Mouse (Mus musculus): ENCODE data around the gene Rp2.
"Not testable (repeated sequence)": the region's sequence is repeated elsewhere in the genome, so short reads cannot be mapped to it uniquely, and the experiment has no call there.

Gene Rp2

GRCm38 (mm10) chrX:20364391-20365365, at the start of gene Rp2:
Rp2 (plus strand) TSS chrX:20364481.
- DNase-seq (ENCODE audit: low spot score in 2 of 2): peak; percentile 87 to 88

- DNase-seq (ENCODE audit: low spot score in 2 of 2): no peak
Measured at GRCm38 (mm10) chrX:20332756-20333155, 31.5 kb upstream of the Rp2 start.

- DNase-seq (ENCODE audit: low spot score in 2 of 2): peak; percentile 34 to 49
Measured at GRCm38 (mm10) chrX:20335722-20336121, 28.6 kb upstream of the Rp2 start.

GRCm38 (mm10) chrX:20344980-20345379, 19.3 kb upstream of the Rp2 start:
- DNase-seq (ENCODE audit: low spot score in 2 of 2): peak in 1 of 2 experiments; percentile 30

GRCm38 (mm10) chrX:20346355-20346754, 17.9 kb upstream of the Rp2 start:
- no peak for DNase-seq (ENCODE audit: low spot score in 2 of 2)

- DNase-seq (ENCODE audit: low spot score in 2 of 2): not testable (repeated sequence)
Measured at GRCm38 (mm10) chrX:20350241-20350640, 14.0 kb upstream of the Rp2 start.

- peak; percentile 54 to 69 for DNase-seq (ENCODE audit: low spot score in 2 of 2)
Measured at GRCm38 (mm10) chrX:20355283-20355682, 9.0 kb upstream of the Rp2 start.

- DNase-seq (ENCODE audit: low spot score in 2 of 2): no peak
Measured at GRCm38 (mm10) chrX:20356309-20356708, 8.0 kb upstream of the Rp2 start.

- no peak for DNase-seq (ENCODE audit: low spot score in 2 of 2)
Measured at GRCm38 (mm10) chrX:20366036-20366435, 1.8 kb downstream of the Rp2 start.

GRCm38 (mm10) chrX:20379347-20380014, 15.2 kb downstream of the Rp2 start:
- DNase-seq (ENCODE audit: low spot score in 2 of 2): no peak

- DNase-seq (ENCODE audit: low spot score in 2 of 2): no peak
Measured at GRCm38 (mm10) chrX:20382260-20382659, 18.0 kb downstream of the Rp2 start.

- no peak for DNase-seq (ENCODE audit: low spot score in 2 of 2)
Measured at GRCm38 (mm10) chrX:20387006-20387405, 22.7 kb downstream of the Rp2 start.

GRCm38 (mm10) chrX:20391964-20392363, 27.7 kb downstream of the Rp2 start:
- not testable (repeated sequence) for DNase-seq (ENCODE audit: low spot score in 2 of 2)

GRCm38 (mm10) chrX:20392942-20393341, 28.7 kb downstream of the Rp2 start:
- DNase-seq (ENCODE audit: low spot score in 2 of 2): no peak

- DNase-seq (ENCODE audit: low spot score in 2 of 2): no peak
Measured at GRCm38 (mm10) chrX:20404068-20404467, 39.8 kb downstream of the Rp2 start.

GRCm38 (mm10) chrX:20406909-20407308, 42.6 kb downstream of the Rp2 start:
- DNase-seq (ENCODE audit: low spot score in 2 of 2): no peak

- no peak for DNase-seq (ENCODE audit: low spot score in 2 of 2)
Measured at GRCm38 (mm10) chrX:20407676-20408075, 43.4 kb downstream of the Rp2 start.

GRCm38 (mm10) chrX:20411382-20411781, 47.1 kb downstream of the Rp2 start:
- no peak for DNase-seq (ENCODE audit: low spot score in 2 of 2)

GRCm38 (mm10) chrX:20412221-20412620, 47.9 kb downstream of the Rp2 start:
- DNase-seq (ENCODE audit: low spot score in 2 of 2): no peak

- no peak for DNase-seq (ENCODE audit: low spot score in 2 of 2)
Measured at GRCm38 (mm10) chrX:20414885-20415622, 50.8 kb downstream of the Rp2 start.

- DNase-seq (ENCODE audit: low spot score in 2 of 2): no peak
Measured at GRCm38 (mm10) chrX:20418461-20418860, 54.2 kb downstream of the Rp2 start.

GRCm38 (mm10) chrX:20419536-20419935, 55.3 kb downstream of the Rp2 start:
- no peak for DNase-seq (ENCODE audit: low spot score in 2 of 2)

Measured in spleen, postnatal 36 days (tissue).